In genomic region chr3:37604976-37605875, GRCm38 (mm10) we compare ENCODE assay signal across 10 mouse cellular contexts. TPM values are rescaled to one million over a fixed set of nuclear protein-coding genes. Genes with fewer than 3 reads are reported as not detected.
DNase-seq lines count a peak whose midpoint lies in the region; ATAC-seq and TF ChIP-seq lines count a peak whose summit lies in the region.
"Had no signal": no experiment of that assay in that cellular context is flagged by ENCODE, and none has a peak within 500 bp of the region (broad histone marks: within the 10 kb centered on the region; RNA-seq: fewer than 3 reads in every experiment).

No protein-coding gene starts in this region.

- no peak for TF ChIP-seq CTCF in lung, adult 2 months (IDR thresholded peaks at IDR 0.05; ENCODE audit: insufficient read depth, low read length)
- no peak for TF ChIP-seq CTCF in thymus, adult 2 months (IDR thresholded peaks at IDR 0.05; ENCODE audit: borderline replicate concordance, control insufficient read depth, extremely low read depth, insufficient read depth, low read length, poor library complexity)

- 43% methylated on average over 13 of the region's 13 CpGs for WGBS in lung, adult 2 months
- 47% methylated on average over 13 of the region's 13 CpGs for WGBS in forebrain, embryonic 13.5 days
- WGBS in midbrain, embryonic 16.5 days: 42% methylated on average over 13 of the region's 13 CpGs
- WGBS in thymus, adult 2 months: 45% methylated on average over 13 of the region's 13 CpGs

- no peaks in the 10 kb centered on the region for H3K36me3 ChIP-seq in forebrain, embryonic 13.5 days (ENCODE audit: poor library complexity, severe bottlenecking)
- no peaks in the 10 kb centered on the region for H3K36me3 ChIP-seq in midbrain, embryonic 16.5 days (ENCODE audit: control insufficient read depth, insufficient read depth, low read length)
- no peaks in the 10 kb centered on the region for H3K36me3 ChIP-seq in thymus, adult 2 months (ENCODE audit: control insufficient read depth, insufficient read depth, low read length)

- no peak overlapping the region for H3K27ac ChIP-seq in forebrain, embryonic 13.5 days
- H3K27ac ChIP-seq in midbrain, embryonic 16.5 days (ENCODE audit: low read length): peak overlapping the region; percentile 45; the same call in 1 of the 2 replicates
- no peak overlapping the region for H3K27ac ChIP-seq in thymus, adult 2 months (ENCODE audit: control insufficient read depth, insufficient read depth, low read length)

- H3K4me3 ChIP-seq in lung, adult 2 months (replicated peaks; ENCODE audit: extremely low read depth, low read depth, low read length): no peak overlapping the region
- H3K4me3 ChIP-seq in forebrain, embryonic 13.5 days: no peak overlapping the region
- H3K4me3 ChIP-seq in midbrain, embryonic 16.5 days (ENCODE audit: low read depth, low read length): no peak overlapping the region
- no peak overlapping the region for H3K4me3 ChIP-seq in thymus, adult 2 months (ENCODE audit: control insufficient read depth, insufficient read depth, low read length)
- H3K4me3 ChIP-seq: myocyte had no signal

- no peak for TF ChIP-seq POLR2A in lung, adult 2 months (IDR thresholded peaks at IDR 0.05; ENCODE audit: borderline replicate concordance, extremely low read depth, low read depth, low read length)
- TF ChIP-seq POLR2A in thymus, adult 2 months (IDR thresholded peaks at IDR 0.05; ENCODE audit: control insufficient read depth, extremely low read depth, insufficient read depth, low read length, poor library complexity): no peak

- H3K4me2 ChIP-seq in forebrain, embryonic 13.5 days: no peak overlapping the region
- H3K4me2 ChIP-seq in midbrain, embryonic 16.5 days (ENCODE audit: low read length): no peak overlapping the region

- no peaks in the 10 kb centered on the region for H3K27me3 ChIP-seq in forebrain, embryonic 13.5 days
- no peaks in the 10 kb centered on the region for H3K27me3 ChIP-seq in midbrain, embryonic 16.5 days (ENCODE audit: control insufficient read depth, insufficient read depth, low read depth, low read length)
- H3K27me3 ChIP-seq in thymus, adult 2 months (ENCODE audit: control insufficient read depth, insufficient read depth, low read length): no peaks in the 10 kb centered on the region

- DNase-seq in gastrocnemius, postnatal 25 days: peak; percentile 21
- DNase-seq in gastrocnemius, postnatal 4 days (ENCODE audit: low spot score in 2 of 2): no peak
- peak; percentile 23 for DNase-seq in lung, postnatal 25 days (ENCODE audit: low spot score)
- no peak for DNase-seq in lung, adult 2 months
- DNase-seq in kidney, postnatal 10 days: no peak
- DNase-seq in thymus, adult 2 months: no peak
- DNase-seq: B cell, adult 2 months had no signal

- peaks cover 5% of the 10 kb centered on the region; the same call in 1 of the 2 replicates for H3K4me1 ChIP-seq in lung, adult 2 months (ENCODE audit: control insufficient read depth, insufficient read depth, low read length)
- H3K4me1 ChIP-seq in forebrain, embryonic 13.5 days: peaks cover 20% of the 10 kb centered on the region
- peaks cover 11% of the 10 kb centered on the region for H3K4me1 ChIP-seq in midbrain, embryonic 16.5 days (ENCODE audit: control insufficient read depth, insufficient read depth, low read length)
- H3K4me1 ChIP-seq in thymus, adult 2 months (replicated peaks; ENCODE audit: control insufficient read depth, insufficient read depth, low read length): peaks cover 15% of the 10 kb centered on the region

- 0 out of 2 replicates have a peak, but pooled peaks cover 4% of the 10 kb centered on the region for H3K9me3 ChIP-seq in forebrain, embryonic 13.5 days (replicated peaks)
- H3K9me3 ChIP-seq in midbrain, embryonic 16.5 days (replicated peaks; ENCODE audit: control insufficient read depth, low read length, poor library complexity, severe bottlenecking): no peaks in the 10 kb centered on the region

- peak; percentile 50 for ATAC-seq in forebrain, embryonic 13.5 days
- peak; percentile 85 for ATAC-seq in midbrain, embryonic 16.5 days

- no peak overlapping the region; the same call in 1 of the 2 replicates for H3K9ac ChIP-seq in forebrain, embryonic 13.5 days
- H3K9ac ChIP-seq in midbrain, embryonic 16.5 days (ENCODE audit: low read depth, low read length): 0 out of 2 replicates have a peak overlapping the region, but pooled peaks have one; percentile 16

RNA-seq across cellular contexts. Expression of gene Spry1, which starts 34.5 kb away (rescaled TPM):
- 10 to 100 TPM; 18.8 to 21.5 TPM for total RNA-seq in gastrocnemius, postnatal 25 days (2021)
- total RNA-seq in gastrocnemius, postnatal 4 days (2021): 10 to 100 TPM; 67.4 to 74.2 TPM
- polyA plus RNA-seq in lung, adult 2 months (2012; rRNA removed): 105 and 124 TPM in 2 replicates
- 6.1 and 9.8 TPM in 2 replicates for polyA plus RNA-seq in forebrain, embryonic 13.5 days (2015; fragmentation: Nextera tagmentation; extraction: Ambion mirVana)
- polyA plus RNA-seq in midbrain, embryonic 16.5 days (2015; fragmentation: Nextera tagmentation; extraction: Ambion mirVana): 6.5 and 8.8 TPM in 2 replicates
- 10.0 and 12.7 TPM in 2 replicates for polyA plus RNA-seq in thymus, adult 2 months (2012; rRNA removed)

Comparison
In these comparisons a context has a peak if more than half of its experiments do, and no peak if none do; other contexts are left out.
1. DNase-seq: peak in gastrocnemius, postnatal 25 days (single experiment) and lung, postnatal 25 days (single experiment); none in gastrocnemius, postnatal 4 days (0 of 2), lung, adult 2 months (single experiment), kidney, postnatal 10 days (single experiment) and thymus, adult 2 months (single experiment).